9 mouse cellular contexts compared by ENCODE assay signal in genomic region chr11:100555583-100555982, GRCm38 (mm10). TPM values are rescaled to one million over a fixed set of nuclear protein-coding genes. Genes with fewer than 3 reads are reported as not detected.
A peak's percentile ranks its signal among the peaks of the same experiment; 100 is the strongest.
DNase-seq lines count a peak whose midpoint lies in the region; ATAC-seq and TF ChIP-seq lines count a peak whose summit lies in the region.
"Had no signal": no experiment of that assay in that cellular context is flagged by ENCODE, and none has a peak within 500 bp of the region (broad histone marks: within the 10 kb centered on the region; RNA-seq: fewer than 3 reads in every experiment).

No protein-coding gene starts in this region.

- 19% methylated on average over 11 of the region's 11 CpGs for WGBS in embryonic facial prominence, embryonic 15.5 days
- 10% methylated on average over 11 of the region's 11 CpGs for WGBS in heart, postnatal 0 days
- 15% methylated on average over 11 of the region's 11 CpGs for WGBS in neural tube, embryonic 13.5 days

- no peak for TF ChIP-seq EP300 in ES-Bruce4 (IDR thresholded peaks at IDR 0.05; ENCODE audit: insufficient read depth, low read depth, low read length)
- TF ChIP-seq EP300 in heart, postnatal 0 days (IDR thresholded peaks at IDR 0.05; ENCODE audit: low read depth): no peak

- peak; percentile 28 for TF ChIP-seq CTCF in ES-Bruce4 (IDR thresholded peaks at IDR 0.05; ENCODE audit: low read depth, low read length)
- TF ChIP-seq CTCF in heart, postnatal 0 days (IDR thresholded peaks at IDR 0.05; ENCODE audit: low read depth): peak; percentile 77

- TF ChIP-seq POLR2A in ES-Bruce4 (IDR thresholded peaks at IDR 0.05; ENCODE audit: insufficient read depth, low read length): no peak

- DNase-seq in adrenal gland, adult 8-10 months: peak; percentile 67
- peak; percentile 84 for DNase-seq in heart, postnatal 0 days (ENCODE audit: low spot score)
- DNase-seq in kidney, postnatal 14 days: peak; percentile 76
- peak; percentile 65 to 74 for DNase-seq in lung, adult 18-20 months
- peak; percentile 80 for DNase-seq in thymus, postnatal 14 days

- peak overlapping the region; percentile 31; the same call in 1 of the 2 replicates for H3K4me2 ChIP-seq in embryonic facial prominence, embryonic 15.5 days (replicated peaks)
- peak overlapping the region; percentile 58 for H3K4me2 ChIP-seq in heart, postnatal 0 days (ENCODE audit: low read depth, low read length)
- H3K4me2 ChIP-seq in neural tube, embryonic 13.5 days: peak overlapping the region; percentile 41

- H3K36me3 ChIP-seq in ES-Bruce4 (ENCODE audit: control insufficient read depth, insufficient read depth, low read length, poor library complexity, severe bottlenecking): no peaks in the 10 kb centered on the region
- no peaks in the 10 kb centered on the region for H3K36me3 ChIP-seq in embryonic facial prominence, embryonic 15.5 days
- no peaks in the 10 kb centered on the region for H3K36me3 ChIP-seq in heart, postnatal 0 days (replicated peaks; ENCODE audit: control insufficient read depth, insufficient read depth, low read length)
- H3K36me3 ChIP-seq in neural tube, embryonic 13.5 days: no peaks in the 10 kb centered on the region

- H3K9ac ChIP-seq in ES-Bruce4 (ENCODE audit: low read depth, poor library complexity, severe bottlenecking): peak overlapping the region; percentile 50
- no peak overlapping the region for H3K9ac ChIP-seq in embryonic facial prominence, embryonic 15.5 days
- H3K9ac ChIP-seq in heart, postnatal 0 days (replicated peaks; ENCODE audit: low read depth, low read length): peak overlapping the region; percentile 32; the same call in 1 of the 2 replicates
- no peak overlapping the region for H3K9ac ChIP-seq in neural tube, embryonic 13.5 days

- H3K27ac ChIP-seq in ES-Bruce4 (ENCODE audit: insufficient read depth, low read length): no peak overlapping the region
- no peak overlapping the region for H3K27ac ChIP-seq in embryonic facial prominence, embryonic 15.5 days (replicated peaks)
- H3K27ac ChIP-seq in heart, postnatal 0 days (ENCODE audit: low read depth): no peak overlapping the region
- H3K27ac ChIP-seq in neural tube, embryonic 13.5 days (replicated peaks): no peak overlapping the region
- H3K27ac ChIP-seq: macrophage had no signal

- no peaks in the 10 kb centered on the region for H3K9me3 ChIP-seq in ES-Bruce4 (replicated peaks; ENCODE audit: control insufficient read depth, insufficient read depth, low read length, poor library complexity, severe bottlenecking)
- no peaks in the 10 kb centered on the region for H3K9me3 ChIP-seq in embryonic facial prominence, embryonic 15.5 days (replicated peaks)
- no peaks in the 10 kb centered on the region for H3K9me3 ChIP-seq in heart, postnatal 0 days (replicated peaks; ENCODE audit: control insufficient read depth, low read length)
- H3K9me3 ChIP-seq in neural tube, embryonic 13.5 days: no peaks in the 10 kb centered on the region

- ATAC-seq in embryonic facial prominence, embryonic 15.5 days (ENCODE audit: insufficient number of reproducible peaks, low FRiP score, low TSS enrichment, low read depth): no peak
- peak; percentile 75 for ATAC-seq in heart, postnatal 0 days (ENCODE audit: insufficient read depth, low read depth)
- no peak; the same call in 1 of the 2 replicates for ATAC-seq in neural tube, embryonic 13.5 days (ENCODE audit: low read depth)

- no peaks in the 10 kb centered on the region for H3K27me3 ChIP-seq in ES-Bruce4 (ENCODE audit: control insufficient read depth, insufficient read depth, low read length, poor library complexity, severe bottlenecking)
- H3K27me3 ChIP-seq in embryonic facial prominence, embryonic 15.5 days: no peaks in the 10 kb centered on the region
- no peaks in the 10 kb centered on the region for H3K27me3 ChIP-seq in heart, postnatal 0 days (ENCODE audit: control insufficient read depth, insufficient read depth, low read length)
- no peaks in the 10 kb centered on the region for H3K27me3 ChIP-seq in neural tube, embryonic 13.5 days

- peak overlapping the region; percentile 71 for H3K4me3 ChIP-seq in ES-Bruce4 (ENCODE audit: low read depth, low read length)
- no peak overlapping the region; the same call in 1 of the 2 replicates for H3K4me3 ChIP-seq in embryonic facial prominence, embryonic 15.5 days (replicated peaks)
- peak overlapping the region; percentile 24 for H3K4me3 ChIP-seq in heart, postnatal 0 days (ENCODE audit: low read depth, low read length)
- H3K4me3 ChIP-seq in neural tube, embryonic 13.5 days: no peak overlapping the region

- peaks cover 3% of the 10 kb centered on the region for H3K4me1 ChIP-seq in ES-Bruce4 (ENCODE audit: control insufficient read depth, insufficient read depth, low read length)
- 0 out of 2 replicates have a peak, but pooled peaks cover 4% of the 10 kb centered on the region for H3K4me1 ChIP-seq in embryonic facial prominence, embryonic 15.5 days
- H3K4me1 ChIP-seq in heart, postnatal 0 days (ENCODE audit: control insufficient read depth, insufficient read depth): no peaks in the 10 kb centered on the region
- no peaks in the 10 kb centered on the region for H3K4me1 ChIP-seq in neural tube, embryonic 13.5 days (replicated peaks)

RNA-seq across cellular contexts. Expression of gene Ttc25, which starts 10.2 kb away (rescaled TPM):
- polyA plus RNA-seq in ES-Bruce4 (2011; ENCODE audit: insufficient read depth, insufficient read length, low read depth, missing spikeins): 2.5 and 3.4 TPM in 2 replicates
- 1 to 10 TPM; 4.4 to 6.4 (median 5.4) TPM for total RNA-seq in adrenal gland, adult 8-10 months (2022)
- polyA plus RNA-seq in embryonic facial prominence, embryonic 15.5 days (2015; fragmentation: Nextera tagmentation; extraction: Ambion mirVana): 3.9 and 6.0 TPM in 2 replicates
- 0.23 and 0.39 TPM in 2 replicates for total RNA-seq in heart, postnatal 0 days (2014; rRNA removed; ENCODE audit: low replicate concordance)
- 0.37 TPM in 2 replicates for polyA plus RNA-seq in heart, postnatal 0 days (2015; fragmentation: Nextera tagmentation; extraction: Ambion mirVana)
- 2.4 and 2.7 TPM in 2 replicates for polyA plus RNA-seq in neural tube, embryonic 13.5 days (2015; fragmentation: Nextera tagmentation; extraction: Ambion mirVana)

RNA-seq across cellular contexts. Expression of gene Cnp, which starts 19.1 kb away (rescaled TPM):
- 6.9 and 7.5 TPM in 2 replicates for polyA plus RNA-seq in ES-Bruce4 (2011; ENCODE audit: insufficient read depth, insufficient read length, low read depth, missing spikeins)
- 10 to 100 TPM; 47.5 to 85.0 (median 71.9) TPM for total RNA-seq in adrenal gland, adult 8-10 months (2022)
- 32.0 and 33.9 TPM in 2 replicates for polyA plus RNA-seq in embryonic facial prominence, embryonic 15.5 days (2015; fragmentation: Nextera tagmentation; extraction: Ambion mirVana)
- total RNA-seq in heart, postnatal 0 days (2014; rRNA removed; ENCODE audit: low replicate concordance): 10.8 and 28.3 TPM in 2 replicates
- 11.5 and 12.4 TPM in 2 replicates for polyA plus RNA-seq in heart, postnatal 0 days (2015; fragmentation: Nextera tagmentation; extraction: Ambion mirVana)
- 46.0 and 53.2 TPM in 2 replicates for polyA plus RNA-seq in neural tube, embryonic 13.5 days (2015; fragmentation: Nextera tagmentation; extraction: Ambion mirVana)

RNA-seq across cellular contexts. Expression of gene Acly, which starts 27.8 kb away (rescaled TPM):
- 225 and 232 TPM in 2 replicates for polyA plus RNA-seq in ES-Bruce4 (2011; ENCODE audit: insufficient read depth, insufficient read length, low read depth, missing spikeins)
- total RNA-seq in adrenal gland, adult 8-10 months (2022): 1,000 to 10,000 TPM; 1,202 to 1,723 (median 1,362) TPM
- 137 and 152 TPM in 2 replicates for polyA plus RNA-seq in embryonic facial prominence, embryonic 15.5 days (2015; fragmentation: Nextera tagmentation; extraction: Ambion mirVana)
- 68.4 and 75.6 TPM in 2 replicates for total RNA-seq in heart, postnatal 0 days (2014; rRNA removed; ENCODE audit: low replicate concordance)
- 32.3 and 35.5 TPM in 2 replicates for polyA plus RNA-seq in heart, postnatal 0 days (2015; fragmentation: Nextera tagmentation; extraction: Ambion mirVana)
- 267 and 279 TPM in 2 replicates for polyA plus RNA-seq in neural tube, embryonic 13.5 days (2015; fragmentation: Nextera tagmentation; extraction: Ambion mirVana)

Comparison
In these comparisons a context has a peak if more than half of its experiments do, and no peak if none do; other contexts are left out.
1. H3K4me3 ChIP-seq: peak in ES-Bruce4 (single experiment) and heart, postnatal 0 days (single experiment); none in embryonic facial prominence, embryonic 15.5 days (single experiment) and neural tube, embryonic 13.5 days (single experiment).
2. H3K9ac ChIP-seq: peak in ES-Bruce4 (single experiment) and heart, postnatal 0 days (single experiment); none in embryonic facial prominence, embryonic 15.5 days (single experiment) and neural tube, embryonic 13.5 days (single experiment).
3. Peak in every context shown above with its lines, with median percentiles within 50 percentile points of each other: DNase-seq and H3K4me2 ChIP-seq.